Mouse (Mus musculus): ENCODE data around the gene Pym1.

Pym1 gene

DNA sequence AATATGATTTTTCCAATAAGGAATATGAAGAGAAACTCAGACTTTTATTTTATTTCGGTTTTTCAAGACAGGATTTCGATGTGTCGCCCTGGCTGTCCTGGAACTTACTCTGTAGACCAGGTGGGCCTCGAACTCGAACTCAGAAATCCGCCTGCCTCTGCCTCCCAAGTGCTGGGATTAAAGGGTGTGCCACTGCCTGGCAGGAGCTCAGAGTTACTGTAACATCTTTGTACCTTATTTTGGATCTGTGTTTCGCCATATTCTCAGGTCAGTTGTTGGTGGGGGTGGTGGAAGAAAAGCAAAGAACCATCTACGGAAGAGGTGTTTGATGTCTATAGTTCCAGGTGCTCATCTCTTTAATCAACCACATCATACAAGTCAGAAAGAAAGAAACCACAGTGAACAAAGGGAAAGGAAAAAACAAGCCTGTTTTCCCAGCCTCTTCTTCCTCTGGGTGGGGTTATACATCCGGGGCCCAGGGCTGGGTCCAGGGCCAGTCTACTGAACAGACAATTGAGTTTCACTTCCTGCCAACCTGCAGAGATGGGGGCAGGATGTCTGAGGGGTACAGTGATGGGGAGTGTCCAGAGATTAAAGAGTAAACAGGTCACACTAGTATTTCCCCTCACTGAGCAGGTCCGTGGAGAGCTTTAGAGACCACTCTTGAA lies 1.6 kb upstream of the Pym1 start:
- DNase-seq (ENCODE audit: low read depth): peak; percentile 90

DNA sequence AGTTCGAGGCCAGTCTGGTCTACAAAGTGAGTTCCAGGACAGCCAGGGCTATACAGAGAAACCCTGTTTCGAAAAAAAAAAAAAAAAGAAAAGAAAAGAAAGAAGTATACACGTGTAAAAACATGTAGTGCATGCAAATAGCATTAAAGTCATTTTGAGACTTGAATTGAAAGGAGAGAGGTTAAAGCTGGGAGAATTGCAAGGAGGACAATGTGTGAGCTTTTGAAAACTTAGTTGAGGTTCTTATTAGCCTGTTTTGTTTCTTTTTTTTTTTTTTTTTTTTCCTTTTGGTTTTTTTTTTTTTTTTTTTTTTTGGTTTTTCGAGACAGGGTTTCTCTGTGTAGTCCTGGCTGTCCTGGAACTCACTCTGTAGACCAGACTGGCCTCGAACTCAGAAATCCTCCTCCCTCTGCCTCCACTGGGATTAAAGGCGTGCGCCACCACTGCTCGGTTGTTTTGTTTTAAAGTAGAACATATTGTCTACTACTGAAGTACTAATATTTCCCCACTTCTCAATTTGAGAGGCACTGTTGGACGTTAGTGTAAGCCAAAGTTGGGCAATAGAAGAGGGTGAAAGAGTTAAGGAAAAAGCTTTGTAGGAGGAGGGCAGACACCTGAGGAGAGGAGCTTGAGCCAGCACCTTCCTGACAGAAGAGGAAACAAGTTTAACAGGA lies 580 bp upstream of the Pym1 start:
- DNase-seq (ENCODE audit: low read depth): peak; percentile 53

DNA sequence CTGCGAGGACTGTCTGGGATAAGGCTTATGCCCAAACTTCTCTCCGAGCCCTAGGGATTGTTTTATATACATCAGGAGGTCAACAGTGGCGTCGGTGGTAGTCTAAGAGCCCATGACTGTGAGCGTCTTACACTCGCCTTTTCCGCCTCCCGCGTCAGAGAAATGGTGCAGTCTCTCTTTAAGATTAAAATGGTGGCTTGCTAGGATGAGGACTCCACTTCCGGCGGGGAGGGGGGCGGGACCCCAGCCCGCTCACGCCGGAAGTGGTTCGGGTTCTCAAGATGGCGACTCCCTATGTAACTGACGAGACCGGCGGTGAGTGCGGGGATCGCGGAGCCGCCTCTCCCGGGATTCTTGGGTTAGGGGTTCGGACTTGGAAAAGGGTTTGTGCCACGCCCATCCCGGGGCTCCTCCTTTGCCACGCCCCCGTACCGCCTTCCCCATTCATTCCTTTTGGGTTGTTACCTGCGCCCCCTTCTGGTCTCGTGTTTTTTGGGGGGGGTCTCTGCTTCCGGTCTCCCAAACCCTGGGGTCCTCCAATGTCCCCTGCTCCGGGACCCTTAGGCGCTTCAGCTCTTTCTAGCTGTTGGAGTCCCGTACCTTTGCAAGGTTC lies 669 bp downstream of the Pym1 start:
- peak; percentile 93 for DNase-seq (ENCODE audit: low read depth)

DNA sequence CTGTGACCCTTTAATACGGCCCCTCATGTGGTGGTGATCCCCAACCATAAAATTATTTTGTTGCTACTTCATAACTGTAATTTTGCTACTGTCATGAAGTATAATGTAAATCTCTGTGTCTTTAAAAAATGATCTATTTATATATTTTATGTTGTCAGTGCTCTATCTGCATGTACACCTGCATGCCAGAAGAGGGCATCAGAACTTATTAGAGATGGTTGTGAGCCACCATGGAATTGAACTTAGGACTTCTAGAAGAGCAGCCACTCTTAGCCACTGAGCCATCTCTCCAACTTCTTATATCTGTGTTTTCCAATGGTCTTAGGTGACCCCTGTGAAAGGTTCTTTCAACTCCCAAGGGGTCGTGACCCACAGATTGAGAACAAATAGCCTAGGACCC lies 25.2 kb downstream of the Pym1 start:
- peak; percentile 46 for DNase-seq (ENCODE audit: low read depth)

DNA sequence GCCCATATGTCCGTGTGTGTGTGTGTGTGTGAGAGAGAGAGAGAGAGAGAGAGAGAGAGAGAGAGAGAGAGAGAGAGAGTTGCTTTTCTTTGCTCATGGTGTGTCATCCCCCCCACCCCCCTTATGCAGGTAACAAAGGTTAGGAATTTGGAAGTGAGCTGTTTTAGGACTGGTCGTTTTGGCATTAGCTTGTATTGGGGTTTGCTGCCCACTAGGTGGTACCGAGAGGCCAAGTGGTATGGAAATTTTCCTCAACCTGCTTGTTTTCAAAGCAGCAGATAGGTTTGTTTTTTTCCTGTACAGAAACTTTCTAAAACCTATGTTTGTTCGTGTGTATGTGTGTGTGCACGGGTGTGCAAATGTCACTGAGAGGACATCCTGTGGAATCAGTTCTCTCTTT lies 26.0 kb downstream of the Pym1 start:
- DNase-seq (ENCODE audit: low read depth): peak; percentile 41

DNA sequence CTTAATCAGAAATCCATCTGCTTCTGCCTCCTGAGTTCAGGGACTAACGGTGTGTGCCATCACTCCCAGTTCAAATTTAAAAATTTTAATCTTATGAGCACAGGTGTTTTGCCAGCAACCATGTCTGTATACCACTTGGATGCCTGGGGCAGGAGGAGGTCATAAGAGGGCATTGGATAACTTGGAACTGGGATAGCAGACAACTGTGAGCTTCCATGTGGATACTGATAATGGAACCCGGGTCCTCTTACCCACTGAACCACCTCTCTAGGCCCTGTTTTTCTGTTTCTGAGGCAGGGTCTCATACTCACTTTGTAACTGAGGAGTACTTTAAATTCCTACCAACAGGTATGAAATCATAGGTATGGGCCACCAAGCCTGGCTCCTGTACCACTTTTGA lies 30.8 kb downstream of the Pym1 start:
- no peak for DNase-seq (ENCODE audit: low read depth)

DNA sequence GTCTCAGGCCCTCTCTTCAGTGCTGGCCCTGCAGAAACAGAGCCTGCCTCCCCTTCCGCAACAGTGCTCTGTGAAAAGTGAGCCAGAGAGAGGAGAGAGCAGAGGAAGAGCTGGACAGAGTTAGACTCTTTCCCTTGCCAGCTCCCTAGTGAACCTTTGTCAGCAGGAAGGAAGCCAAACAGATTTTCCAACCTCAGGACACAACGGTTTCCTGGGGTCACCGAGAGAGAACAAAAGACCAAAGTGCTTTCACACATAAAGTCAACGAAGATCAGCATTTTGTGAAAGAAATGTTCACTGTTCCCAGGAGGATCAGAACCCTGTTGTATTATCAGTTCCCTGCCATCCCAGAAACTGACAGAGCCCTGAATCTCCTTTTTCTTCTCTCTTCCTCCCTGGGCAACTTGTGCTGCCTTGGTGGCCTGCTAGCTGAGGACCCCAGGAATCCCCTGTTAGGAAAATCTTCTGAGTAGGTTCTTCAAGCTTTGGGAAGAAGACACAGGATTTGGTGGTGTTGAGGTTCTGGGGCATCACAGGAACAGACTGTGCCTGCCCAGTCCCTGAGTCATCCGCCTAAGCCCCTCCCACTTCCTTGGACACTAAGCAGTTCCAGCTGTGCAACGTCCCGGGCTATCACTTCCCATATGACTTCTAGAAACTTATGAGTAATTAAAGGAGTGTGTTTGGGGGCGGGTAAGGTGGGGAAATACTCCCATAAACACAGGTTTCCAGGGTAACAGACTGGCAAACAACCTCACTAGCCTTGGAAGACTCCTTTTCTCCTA lies 31.5 kb downstream of the Pym1 start:
- DNase-seq (ENCODE audit: low read depth): no peak

DNA sequence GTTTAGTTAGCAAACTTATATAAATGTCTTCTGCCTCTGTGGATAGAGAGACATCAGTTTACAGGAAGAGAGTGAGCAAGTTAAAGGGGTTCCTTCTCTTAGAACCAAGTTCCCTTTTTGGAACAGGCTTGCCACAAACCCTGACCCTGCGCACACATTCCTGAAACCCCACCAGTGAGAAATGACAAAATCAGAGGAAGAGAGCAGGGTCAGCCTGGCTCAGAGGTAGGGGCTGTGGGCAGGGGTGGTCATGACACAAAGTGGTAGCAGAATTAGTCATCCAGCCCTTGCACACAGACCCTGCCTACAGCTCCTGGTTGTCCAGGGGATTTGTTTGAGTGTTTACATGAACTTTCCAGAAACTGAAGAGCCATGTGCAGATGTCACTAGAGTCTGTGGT lies 32.5 kb downstream of the Pym1 start:
- no peak for DNase-seq (ENCODE audit: low read depth)

DNA sequence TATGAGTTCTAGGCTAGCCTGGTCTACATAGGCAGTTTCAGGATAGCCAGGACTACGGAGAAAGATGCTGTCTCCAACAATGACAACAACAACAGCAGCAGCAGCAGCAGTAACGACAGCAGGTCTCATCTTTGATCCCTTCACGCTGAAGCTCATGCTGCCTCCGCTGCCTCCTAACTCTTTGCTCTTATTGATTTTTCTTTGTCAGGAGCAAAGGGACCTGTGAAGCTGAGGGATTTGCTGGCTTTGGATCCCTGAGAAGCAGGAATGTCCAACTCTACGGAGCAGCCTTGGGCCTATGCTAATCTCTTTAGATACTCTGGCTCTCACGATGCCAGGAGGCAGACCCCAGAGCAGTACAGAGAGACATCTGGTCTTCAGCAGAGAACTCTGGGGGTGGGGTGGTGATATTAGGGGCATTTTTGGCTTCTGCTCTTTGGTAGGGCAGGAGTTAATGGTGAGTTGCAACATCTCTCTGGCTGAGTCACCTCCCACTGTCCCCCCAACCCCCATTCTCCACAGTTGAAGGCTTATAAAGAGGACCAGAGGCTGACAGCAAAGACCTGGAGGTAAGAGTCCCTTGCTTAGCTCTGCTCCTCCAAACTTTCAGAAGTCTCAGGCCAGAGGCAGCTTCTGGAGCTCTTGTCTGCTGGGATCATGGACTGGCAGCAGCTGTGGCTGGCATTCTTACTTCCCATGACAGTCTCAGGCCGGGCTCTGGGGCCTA lies 42.9 kb downstream of the Pym1 start, which contains the start of gene Mmp19:
TSS of gene Mmp19 (plus strand) at position 513 of the 727 bp plus-strand sequence.
- no peak for DNase-seq (ENCODE audit: low read depth)

DNA sequence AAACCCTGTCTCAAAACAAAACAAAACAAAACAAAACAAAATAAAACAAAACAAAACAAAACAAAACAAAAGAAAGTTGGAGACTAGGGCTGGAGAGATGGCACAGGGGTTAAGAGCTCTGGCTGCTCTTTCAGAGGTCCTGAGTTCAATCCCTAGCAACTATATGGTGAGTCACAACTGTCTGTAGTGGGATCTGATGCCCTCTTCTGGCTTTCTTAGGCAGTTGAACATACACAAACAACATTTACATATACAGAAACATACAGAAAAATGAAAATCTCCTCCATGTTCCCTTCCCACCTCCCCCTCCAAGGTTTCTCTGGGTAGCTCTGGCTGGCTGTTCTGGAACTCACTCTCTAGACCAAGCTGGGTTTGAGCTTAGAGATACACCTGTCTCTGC lies 44.4 kb downstream of the Pym1 start:
- no peak for DNase-seq (ENCODE audit: low read depth)

DNA sequence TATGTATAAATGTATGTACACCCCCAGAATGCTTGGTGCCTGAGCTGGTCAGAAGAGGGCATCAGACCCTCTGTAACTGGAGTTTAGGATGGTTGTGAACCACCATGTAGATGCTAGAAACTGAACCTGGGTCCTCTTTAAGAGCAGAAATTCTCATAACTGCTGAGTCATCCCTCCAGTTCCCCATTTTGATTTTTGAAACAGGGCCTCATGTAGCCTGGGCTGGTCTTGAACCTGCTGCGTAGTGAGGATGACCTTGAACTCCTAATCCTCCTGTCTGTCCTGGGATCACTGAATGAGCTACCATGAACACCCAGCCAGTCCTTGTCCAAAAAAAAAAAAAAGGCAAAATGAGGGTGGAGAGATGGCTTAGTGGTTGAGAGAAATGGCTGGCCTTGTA lies 45.6 kb downstream of the Pym1 start:
- DNase-seq (ENCODE audit: low read depth): no peak

DNA sequence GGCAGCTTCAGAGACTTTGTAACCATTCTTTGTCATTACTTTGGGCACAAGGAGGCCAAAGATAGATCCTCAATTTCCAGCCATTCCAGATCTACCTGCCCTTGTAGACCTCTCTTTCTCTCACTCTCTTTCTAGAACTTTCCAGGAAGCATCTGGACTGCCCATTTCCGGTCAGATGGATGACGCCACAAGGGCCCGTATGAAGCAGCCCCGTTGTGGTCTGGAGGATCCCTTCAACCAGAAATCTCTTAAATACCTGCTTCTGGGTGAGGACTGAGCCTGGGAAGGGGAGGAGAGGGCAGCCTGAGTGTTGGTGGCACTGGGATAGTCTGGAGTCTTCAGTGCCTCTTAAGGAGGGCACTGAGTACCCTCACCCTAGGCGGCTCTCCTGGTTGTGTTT lies 46.7 kb downstream of the Pym1 start:
- DNase-seq (ENCODE audit: low read depth): no peak

DNA sequence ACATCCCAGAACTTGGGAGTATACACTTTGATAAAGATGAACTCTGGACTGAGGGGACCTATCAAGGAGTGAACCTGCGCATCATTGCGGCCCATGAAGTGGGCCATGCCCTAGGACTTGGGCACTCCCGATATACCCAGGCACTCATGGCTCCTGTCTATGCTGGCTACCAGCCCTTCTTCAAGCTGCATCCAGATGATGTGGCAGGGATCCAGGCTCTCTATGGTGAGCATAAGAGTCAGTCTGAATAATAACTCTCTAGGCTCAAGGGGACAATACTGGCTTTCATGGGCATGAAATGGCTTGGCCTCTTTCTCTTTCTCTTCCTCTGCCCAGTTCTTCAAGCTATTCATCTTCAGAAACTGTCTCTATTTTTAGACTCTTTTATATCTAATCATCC lies 47.9 kb downstream of the Pym1 start:
- DNase-seq (ENCODE audit: low read depth): no peak

DNA sequence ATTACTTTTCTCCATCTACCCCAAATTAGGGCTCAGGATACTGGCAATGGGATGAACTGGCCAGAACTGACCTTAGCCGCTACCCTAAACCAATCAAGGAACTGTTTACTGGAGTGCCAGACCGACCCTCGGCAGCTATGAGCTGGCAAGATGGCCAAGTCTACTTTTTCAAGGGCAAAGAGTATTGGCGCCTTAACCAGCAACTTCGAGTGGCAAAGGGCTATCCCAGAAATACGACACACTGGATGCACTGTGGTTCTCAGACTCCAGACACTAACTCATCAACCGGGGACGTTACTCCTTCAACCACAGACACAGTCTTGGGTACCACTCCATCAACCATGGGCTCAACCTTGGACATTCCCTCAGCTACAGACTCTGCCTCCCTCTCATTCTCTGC lies 51.0 kb downstream of the Pym1 start:
- DNase-seq (ENCODE audit: low read depth): no peak

DNA sequence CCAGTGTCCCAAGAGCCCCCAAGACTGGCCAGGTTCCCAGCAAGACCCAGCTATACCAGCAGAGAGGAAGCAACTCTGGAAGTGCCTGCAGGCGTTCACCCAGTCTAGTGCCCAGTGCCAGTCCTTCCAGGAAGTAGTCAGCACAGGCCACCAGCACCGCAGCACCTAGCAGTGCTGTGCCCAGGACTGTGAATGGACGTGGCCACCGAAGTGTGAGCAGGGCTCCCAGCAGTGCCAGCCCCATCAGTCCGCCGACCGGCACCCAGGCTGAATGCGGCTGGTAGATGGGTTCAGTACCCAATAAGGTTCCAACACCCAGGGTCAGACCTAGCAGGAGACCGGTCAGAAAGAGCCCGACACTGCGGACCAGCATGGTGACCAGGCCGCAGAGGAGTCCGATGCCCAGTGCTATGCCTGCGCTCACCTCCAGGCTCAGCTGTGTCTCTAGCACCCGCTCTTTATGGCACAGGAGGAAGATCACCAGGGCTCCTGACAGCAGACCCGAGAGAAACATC lies 54.3 kb downstream of the Pym1 start:
- no peak for DNase-seq (ENCODE audit: low read depth)

DNA sequence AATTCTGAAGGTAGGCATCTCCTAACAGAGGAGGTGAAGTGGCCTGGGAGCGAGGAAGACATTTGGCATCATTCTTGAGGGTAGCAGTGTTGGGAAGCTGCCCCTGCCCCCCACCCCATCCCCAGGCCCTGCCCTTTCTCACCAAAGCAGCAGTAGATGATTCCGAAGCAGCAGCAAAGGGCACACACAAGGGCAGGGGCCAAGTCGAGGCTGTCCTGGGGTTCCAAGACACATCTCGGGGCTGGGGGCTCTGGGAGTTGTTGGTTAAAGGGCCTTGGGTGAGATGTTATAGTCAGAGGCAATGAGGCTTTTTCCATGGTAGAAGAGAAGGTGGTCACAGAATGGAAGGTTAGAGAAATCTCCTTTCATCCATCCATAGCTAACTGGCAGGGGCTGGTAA lies 55.3 kb downstream of the Pym1 start:
- no peak for DNase-seq (ENCODE audit: low read depth)

DNA sequence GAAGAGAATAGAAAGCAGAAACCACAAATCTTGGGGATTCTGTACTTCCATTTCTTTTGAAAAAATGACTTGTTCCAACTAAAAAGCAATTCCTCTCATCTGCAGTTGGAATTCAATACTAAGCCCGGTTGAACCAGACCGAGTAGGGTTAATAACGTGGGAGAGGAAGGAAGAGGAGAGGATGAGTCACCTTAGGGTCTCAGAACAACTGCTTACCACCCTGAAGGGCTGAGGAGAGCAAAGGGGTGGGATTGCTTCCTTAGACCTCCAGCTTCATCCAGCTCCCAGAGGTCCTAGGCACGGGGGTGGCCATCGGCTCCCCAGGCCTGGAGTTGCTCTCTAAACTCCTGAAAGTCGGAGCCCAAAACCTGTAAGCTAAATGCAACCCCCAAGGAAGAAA lies 55.7 kb downstream of the Pym1 start:
- DNase-seq (ENCODE audit: low read depth): no peak

DNA sequence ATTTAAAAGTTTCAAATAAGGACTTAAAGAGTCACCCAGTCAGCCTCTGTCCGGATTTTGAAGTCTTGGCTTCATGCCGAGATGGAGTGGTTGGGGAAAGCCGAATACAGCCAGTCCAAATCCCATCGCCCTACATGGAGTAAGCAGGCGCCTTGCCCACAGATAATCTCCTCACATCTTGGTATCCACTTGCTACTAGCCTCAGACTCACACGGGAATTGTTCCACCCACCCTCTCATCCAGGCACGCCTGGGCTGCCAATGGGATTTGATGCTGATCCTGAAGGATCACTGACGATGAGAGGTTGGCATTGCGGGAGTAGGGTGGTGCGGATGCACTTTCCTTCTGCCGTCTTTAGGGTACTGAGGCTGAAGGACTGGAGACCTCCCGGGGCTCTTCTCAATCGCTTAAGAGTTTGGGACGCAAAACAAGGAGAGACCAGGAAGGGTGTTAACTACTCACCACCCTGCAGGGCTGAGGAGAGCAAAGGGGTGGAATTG lies 56.1 kb downstream of the Pym1 start, which contains the start of gene Dnajc14:
TSS of gene Dnajc14 (plus strand) at position 292 of the 500 bp plus-strand sequence.
- peak; percentile 30 for DNase-seq (ENCODE audit: low read depth)

DNA sequence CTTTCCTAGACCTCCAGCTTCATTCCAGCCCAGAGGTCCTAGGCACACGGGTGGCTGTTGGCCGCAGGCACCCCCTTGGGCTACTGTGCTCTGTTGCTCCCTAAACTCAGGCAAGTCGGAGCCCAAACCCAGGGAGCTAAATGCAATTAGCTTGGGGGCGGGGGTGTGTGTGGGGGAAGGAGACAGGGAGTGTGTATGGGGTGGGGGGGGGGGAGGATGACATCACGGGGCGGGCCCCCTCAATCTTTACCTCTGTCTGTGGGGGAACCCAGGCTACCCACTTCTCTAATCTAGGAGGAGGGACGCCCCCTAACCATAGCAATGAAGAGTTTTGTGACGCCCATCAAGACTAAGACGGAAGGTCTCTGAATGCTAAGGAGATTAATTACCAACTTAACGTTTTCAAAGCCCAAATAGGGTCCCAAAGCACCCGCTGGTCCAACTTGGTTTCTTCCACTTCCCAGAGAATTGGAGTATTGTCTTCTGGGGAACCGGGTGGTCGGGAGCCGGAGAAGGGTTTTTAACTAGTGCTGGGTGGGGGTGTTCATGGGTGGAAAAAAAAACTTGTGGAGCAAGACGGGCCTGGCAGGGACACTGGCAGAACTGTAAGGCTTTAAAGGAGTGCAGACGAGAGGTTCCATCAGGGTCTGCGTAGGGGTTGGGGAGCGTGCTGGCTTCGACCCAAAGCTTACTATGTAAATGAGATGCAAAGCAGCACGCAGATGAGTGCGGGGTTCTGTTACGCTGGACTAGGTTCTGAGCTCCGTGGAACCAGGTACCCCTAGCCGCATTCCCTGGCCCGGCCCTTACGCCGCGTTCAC lies 56.8 kb downstream of the Pym1 start, which contains the start of gene Tmem198b:
TSS of gene Tmem198b (minus strand) at position 100 of the 821 bp plus-strand sequence.
- peak; percentile 63 for DNase-seq (ENCODE audit: low read depth)
